Mouse (Mus musculus): Measurements from ENCODE around the gene Tmem45a.
"Not testable (repeated sequence)": the region's sequence is repeated elsewhere in the genome, so short reads cannot be mapped to it uniquely, and the experiment has no call there.

The Tmem45a gene

DNA sequence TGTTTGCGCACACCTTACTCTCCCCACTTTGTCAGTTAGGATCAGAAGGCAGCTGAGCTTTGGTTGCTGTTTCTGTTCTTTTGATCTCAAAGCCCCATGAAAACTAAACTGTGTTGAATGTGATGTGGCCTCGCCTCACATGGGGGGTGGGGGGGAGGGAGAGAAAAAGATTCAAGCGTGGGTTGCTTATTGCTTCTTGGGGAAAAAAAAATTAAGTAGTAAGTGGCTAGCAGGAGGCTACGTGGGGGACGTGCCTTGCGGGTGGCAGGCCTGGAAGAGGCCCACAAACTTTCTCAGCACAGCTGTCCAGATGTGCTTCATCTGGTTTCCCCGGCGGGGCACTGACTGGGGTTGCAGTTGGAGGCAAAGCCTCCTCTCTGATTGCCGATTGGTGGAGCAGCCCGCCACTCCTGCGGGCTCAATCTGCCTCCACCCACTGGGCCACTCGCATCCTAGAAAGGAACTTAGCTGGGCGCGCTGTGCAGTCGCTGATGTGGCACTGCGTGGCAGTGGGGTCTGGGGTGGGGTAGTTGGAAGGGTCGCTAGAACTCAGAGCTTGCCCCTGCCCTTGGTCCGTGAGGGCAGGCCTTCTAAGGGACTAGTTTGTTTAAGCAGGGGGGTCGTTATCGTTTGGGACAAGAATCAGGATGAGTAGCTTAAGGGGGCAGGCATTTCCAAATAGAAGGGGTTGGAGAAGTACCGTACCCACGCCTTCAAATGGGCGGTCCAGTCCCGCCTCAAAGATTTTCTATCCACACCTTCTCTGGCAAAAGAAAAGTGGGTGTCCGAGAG lies at the start of gene Tmem45a:
Gene Tmem45a (minus strand): TSS at position 343 of the 792 bp plus-strand sequence.
- peak; percentile 88 to 94 for DNase-seq

DNA sequence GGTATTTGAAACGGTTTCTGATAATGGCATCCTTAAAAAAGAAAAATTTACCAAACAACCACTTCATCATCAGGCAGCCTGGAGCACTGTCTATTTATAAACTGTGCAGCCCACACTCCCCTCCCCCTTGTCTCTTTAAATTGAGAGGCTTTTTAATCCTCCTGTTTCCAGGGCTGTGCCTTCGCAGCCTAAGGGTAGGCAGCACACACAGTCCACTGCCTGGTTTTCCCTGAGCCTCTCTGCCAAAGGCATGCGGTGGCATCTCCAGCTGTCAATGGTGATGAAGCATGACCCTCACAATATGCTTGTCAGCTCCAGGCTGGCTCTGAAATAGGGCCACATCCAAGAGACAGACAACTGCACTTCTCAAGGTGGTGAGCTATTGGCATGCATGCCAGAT lies 42.1 kb upstream of the Tmem45a start, which contains the start of gene Lnp1:
Gene Lnp1 (minus strand): TSS at position 39 of the 400 bp plus-strand sequence.
- no peak for DNase-seq

DNA sequence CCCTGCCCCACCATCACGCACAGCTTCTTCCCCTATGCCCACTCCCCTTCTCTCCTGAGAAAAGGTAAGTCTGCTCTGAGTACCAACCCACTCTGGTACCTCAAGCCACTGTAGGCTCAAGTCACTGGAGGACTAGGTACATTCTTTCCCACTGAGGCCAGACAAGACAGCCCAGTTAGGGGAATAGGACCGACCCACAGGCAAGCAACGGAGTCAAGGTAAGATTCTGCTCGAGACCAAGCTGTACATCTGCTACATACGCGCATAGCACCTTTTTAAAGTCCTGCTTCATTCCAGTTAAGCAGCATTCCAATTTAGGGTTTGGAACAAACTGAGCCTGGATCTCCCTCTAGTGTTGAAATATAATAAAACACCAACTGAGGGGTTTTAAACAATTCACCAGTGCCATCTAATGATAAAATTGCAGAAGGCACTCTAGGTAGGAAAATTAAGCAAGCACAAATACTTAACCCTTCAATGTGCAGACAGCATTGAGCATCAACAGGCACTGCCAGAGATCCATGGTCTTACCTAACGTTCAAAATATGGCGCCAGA lies 34.2 kb upstream of the Tmem45a start:
- peak in 1 of 2 experiments; percentile 7 for DNase-seq

DNA sequence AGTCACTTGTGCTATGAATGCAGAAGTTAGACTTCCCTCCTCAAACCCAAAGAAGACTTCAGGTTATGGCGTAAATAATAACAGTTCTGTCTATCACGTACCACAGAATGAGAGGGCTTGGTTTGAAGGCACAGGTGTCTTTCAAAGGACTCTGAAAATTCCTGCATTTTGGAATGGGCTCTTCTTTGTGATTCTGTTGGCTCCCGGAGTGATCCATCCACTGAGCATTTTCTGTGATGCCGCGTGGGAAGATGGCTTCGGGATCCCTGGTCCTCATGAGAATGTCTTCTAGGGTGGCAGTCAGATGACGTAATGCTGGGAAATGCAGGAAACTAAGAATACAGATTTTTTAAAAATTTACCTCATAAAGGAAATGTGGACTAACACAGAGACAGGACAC lies 31.3 kb upstream of the Tmem45a start:
- DNase-seq: no peak

DNA sequence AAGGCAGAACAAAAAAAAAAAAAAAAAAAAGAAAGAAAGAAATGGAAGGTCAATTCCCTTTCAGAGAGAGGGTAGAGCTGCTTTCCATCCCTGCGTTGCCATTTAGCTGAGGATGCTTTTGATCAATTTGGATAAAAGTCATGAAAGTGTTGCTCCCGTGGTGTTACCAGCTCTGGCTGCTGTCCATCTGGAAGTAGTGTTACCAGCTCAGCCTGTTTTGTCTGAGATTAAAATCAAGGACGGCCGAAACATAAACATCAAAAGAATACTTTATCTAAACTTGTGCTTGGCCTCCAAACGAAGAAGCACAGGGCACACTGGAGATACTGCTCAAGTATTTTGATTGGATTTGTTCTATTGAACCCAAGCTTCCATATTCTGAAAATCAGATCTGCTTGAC lies 23.0 kb upstream of the Tmem45a start:
- DNase-seq: no peak

DNA sequence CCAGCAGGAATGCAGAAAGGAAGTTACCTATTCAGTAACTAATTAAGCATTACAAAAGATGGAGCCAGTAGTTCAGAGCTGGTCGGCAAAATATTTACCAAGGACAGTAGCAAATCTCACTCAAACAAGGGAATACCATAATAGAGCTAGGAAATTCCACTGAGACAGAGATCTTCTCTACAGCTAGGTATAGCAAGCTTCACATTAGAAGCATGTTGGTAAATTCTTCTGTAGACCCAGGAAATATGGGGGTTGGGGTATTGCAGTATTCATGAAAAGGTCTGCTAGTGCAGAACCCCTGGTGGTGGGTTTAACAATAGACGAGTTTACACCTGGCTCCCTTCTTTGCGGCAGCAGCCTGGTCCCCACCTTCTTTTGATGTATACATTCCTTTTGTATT lies 16.2 kb upstream of the Tmem45a start:
- DNase-seq: not testable (repeated sequence)

DNA sequence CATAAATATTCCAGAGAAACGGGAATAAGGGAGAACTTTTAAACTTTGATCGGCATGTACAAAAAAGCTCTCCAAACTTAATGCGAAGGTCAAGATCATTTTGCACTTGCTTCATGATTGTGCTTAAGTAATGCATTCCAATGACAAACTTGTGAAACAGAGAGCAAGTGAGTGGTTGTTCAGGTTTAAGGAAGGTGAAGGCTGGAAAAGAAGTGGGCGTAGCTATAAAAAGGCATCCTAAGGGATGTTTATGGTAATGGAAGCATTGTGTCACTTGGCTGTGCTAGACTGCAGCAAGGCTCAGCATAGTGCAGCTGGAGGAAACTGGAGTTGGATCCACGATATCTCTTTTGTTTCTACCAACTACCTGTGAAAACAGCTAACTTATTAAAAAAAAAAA lies 5.6 kb upstream of the Tmem45a start:
- DNase-seq: no peak

DNA sequence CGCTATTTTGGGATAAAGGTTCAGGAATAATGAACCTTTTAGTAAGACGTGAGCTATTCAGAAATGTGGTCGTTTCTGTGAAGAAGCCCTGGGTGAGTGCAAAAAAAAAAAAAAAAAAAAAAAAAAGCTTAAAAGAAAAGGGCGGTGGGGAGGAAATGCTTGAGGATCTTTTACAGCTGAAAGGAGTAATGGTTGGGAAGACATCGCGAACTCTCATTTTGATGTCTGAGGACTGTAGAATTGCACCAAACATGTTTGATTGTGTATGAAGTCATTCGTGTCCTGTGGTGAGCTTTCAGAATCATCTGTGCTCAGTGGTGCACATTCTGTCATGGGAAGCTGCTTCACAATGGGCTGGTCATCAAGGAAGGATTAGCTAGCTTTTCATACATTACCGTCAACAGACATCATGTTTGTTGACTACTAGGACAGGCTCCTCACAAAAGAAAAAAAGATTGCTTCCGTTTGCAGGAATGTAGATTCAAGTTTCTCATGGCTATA lies 700 bp upstream of the Tmem45a start:
- no peak for DNase-seq

DNA sequence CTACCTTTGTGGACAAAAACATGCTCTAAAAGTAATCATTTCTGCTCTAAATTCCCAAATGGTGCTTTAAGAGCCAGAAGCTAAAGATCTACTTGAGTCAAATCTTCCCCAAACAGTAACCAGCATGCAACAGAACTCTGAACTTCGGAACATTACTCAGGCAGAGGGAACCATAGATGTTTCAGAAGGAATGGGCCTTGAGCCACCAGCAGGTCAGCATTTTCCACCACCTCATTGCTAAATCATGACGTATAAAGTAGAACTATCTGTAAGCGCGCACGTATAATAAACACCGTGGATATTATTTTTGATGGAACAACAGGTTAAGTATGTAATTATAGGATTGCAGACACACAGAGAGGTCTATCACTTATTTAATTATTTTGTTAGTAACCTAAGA lies 1.2 kb downstream of the Tmem45a start:
- DNase-seq: no peak

DNA sequence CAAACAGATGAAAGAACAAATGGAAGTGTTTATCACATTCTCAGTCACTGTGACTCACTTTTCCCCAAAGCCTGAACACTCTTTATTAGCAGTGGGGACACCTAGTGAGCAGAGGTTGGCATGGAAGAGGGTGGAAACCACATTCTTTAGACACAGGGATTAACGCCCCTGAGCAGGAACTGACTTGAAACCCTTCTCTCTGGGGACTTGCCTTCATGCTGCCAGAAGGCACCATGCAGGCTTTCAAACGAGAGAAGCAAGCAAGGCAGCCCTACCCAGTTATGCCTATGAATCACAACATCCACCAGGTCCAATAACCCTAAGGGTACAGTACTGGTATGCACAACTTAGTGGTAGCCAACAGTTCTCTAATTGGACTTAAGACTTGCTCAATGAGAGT lies 12.6 kb downstream of the Tmem45a start:
- DNase-seq: no peak

DNA sequence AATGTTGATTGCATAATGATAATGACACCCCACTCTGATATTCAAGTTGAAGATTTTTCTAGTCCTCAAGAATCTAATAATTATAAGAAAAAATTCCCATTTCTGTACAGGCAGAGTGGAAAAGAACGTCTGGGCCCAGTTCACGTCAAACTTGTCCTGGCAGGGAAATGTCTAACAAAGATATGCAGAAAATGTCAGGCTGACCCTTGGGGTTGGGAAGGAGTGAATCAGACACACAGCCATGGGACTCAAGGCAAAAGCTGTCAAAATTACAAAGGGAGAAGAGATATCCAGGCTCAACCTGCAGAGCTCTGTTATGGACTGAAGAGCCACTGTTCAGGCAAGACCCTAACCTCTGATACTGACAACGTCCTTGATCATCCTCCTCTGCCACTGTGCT lies 15.5 kb downstream of the Tmem45a start:
- no peak for DNase-seq

DNA sequence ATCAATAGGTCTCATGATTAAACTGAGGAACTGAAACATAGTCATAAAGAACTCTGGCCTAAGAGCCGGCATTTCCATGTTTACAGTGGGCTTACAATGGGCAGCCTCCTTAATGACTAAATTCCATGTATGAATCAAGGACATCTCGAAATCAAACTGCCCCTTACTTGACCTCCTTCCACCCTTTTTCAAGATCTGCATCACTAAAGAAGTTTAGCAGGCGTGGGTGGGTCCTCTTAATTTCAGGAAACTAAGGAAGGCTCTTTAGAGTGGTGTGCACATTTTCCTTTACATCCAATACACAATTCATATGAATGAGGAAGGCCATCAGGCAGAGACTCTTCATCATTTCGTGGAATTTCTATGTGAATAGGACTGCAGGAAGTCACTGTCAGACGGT lies 17.6 kb downstream of the Tmem45a start:
- DNase-seq: no peak

DNA sequence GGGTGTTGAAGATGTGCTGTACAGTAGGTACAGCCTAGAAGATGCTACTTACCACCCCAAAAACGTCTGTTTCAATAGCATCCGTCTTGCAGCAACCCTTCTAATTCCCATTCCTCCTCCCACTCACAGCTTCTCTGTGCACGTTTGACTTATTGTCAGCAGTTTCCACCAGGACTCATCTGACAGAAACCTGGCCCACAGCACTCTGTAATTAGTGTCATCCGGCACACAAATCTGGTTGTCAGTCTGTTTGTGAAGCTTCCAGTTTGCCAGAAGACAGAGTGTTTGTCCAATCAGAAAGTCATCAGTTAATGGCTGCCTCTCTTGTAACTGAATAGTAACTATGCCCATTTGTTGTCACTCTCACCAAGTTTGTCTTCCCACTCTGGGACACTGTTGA lies 18.4 kb downstream of the Tmem45a start:
- no peak for DNase-seq

DNA sequence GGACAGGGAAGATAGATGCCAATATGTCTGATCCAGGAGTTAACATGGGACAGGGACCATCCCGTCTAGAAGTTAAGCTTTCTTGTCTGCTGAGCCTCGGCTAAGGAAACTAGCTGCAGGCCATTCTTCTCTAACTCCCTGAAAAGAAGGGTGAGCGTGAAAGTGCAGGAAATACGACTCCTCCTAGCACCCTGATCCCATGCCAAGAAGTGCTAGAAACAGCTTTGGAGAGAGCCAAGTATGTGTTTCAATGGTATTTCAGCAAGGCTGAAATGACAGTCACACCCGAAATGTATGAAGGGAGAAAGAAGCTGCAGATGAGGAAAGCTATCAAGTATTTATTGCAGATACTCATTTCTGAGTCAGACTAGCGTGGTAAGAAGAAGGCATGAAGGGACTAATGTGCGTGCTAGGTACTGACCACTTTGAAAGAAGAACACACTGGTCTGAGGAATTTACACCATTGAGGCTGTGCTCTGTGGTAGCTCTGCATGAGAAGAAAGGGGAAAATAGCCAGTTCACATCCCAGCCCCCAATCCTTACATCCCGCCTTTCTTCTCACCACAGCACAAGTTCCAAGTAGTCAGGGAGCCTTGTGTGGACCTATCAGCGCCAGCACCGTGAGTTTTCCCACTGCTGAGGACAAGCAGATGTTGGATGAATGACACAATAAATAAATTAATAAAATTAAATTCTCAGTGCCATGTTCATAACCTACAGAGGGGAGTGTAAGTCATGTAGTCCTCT lies 33.0 kb downstream of the Tmem45a start:
- DNase-seq: peak in 1 of 2 experiments; percentile 40

DNA sequence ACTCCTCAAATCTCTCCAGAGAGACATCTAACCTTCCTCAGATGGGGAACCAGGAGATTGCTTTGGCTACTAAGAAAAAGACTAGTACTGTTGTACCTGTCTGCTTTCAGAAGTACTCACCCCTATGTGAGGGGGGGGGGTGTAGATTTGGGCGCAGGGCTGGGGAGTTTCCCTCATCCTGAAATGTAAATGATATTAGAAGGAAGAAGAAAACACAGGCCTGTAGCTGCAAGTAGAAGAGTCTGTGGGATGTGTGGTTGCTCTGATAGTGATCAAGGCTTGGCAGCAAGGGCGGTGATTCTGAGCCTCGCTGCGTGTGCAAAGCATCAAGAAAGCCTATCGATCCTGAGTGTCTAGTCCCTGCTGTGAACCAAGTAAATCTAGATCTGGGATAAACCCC lies 43.0 kb downstream of the Tmem45a start:
- DNase-seq: no peak

DNA sequence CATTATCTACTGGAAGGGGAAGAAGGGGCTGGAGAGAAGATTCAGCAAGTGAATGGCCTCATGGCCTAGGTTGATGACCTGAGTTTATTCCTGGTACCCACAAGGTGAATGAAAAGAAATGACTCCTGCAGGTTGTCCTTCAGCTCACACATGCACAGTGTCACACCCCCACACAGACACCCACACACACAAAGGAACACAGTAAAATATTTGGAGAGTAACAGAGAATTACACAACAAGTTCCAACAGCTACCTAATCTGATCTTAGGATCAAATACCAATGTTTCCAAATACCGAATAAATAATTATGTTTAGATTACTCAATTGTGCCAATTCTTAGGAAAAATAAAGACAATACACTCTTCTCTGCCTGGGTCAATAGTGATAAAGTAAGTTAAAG lies 52.7 kb downstream of the Tmem45a start:
- no peak for DNase-seq

DNA sequence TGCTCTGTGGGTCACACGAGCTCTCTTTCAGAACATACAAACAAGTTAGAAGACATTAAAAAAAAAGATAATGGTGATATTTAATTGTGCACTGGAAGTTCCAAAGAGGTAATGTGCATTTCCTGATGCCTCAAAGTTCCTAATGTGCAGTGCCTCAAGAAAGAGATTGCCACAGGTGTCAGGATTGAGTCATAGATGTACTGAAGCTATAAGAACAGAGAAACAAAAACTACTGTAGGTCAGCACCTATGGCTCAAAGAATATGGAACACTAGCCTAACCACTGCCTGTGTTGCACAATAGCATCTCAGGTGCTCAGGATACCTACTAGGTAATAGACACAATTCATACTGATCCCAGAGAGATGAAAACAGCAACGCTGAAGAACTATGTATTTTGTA lies 54.0 kb downstream of the Tmem45a start:
- DNase-seq: no peak

DNA sequence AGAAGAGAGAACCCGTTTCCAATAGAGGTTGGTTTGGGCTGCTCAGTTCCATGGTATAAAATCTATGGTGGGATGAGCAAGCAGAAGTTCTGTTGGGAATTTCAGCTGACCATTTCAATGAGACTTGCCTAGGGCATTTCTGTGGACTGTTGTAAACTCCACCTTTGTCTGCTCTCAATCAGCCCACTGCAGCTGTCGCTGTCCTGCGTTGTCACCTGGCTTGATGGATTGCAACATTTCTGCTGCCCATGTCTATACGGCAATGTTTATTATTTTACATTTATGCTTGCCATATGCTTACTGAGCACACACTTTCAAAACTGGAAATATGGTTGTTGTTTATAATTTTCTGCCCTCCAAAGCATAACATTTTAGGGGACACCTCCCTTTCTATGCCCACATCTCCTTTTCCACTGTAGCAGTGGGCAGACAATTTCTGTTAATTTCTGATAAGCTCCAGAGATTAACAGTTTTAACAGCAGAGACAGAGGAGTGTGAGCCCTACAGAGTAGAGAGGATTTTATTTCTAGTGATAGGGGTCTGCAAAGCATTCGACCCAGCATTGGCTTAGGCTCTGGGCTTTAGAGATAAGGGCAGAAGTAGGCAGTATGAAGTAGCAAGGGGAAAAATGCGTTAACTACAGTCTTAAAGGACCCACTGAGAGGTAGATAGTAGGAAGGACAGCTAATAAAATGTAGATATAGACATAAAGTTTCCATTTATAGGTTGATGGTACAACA lies 84.4 kb downstream of the Tmem45a start:
- no peak for DNase-seq

DNA sequence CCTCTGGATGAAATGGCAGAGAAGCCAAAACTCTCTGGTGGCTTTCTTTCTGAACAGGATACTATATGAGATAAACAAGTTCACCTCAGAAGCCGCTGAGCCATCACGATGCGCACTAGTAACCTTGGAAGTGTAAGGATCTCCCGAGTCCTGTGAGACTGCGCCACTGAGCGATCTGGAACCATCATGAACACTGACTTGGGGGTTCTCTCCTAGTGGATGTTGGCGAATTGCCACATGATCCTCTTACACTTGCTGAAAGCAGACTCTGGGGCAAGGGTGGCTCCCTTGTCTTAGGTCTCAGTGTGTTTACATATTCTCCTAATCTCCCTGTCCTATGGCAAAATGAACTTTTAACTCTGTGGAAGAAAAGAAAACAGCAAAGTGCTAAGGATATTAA lies 85.0 kb downstream of the Tmem45a start:
- no peak for DNase-seq

DNA sequence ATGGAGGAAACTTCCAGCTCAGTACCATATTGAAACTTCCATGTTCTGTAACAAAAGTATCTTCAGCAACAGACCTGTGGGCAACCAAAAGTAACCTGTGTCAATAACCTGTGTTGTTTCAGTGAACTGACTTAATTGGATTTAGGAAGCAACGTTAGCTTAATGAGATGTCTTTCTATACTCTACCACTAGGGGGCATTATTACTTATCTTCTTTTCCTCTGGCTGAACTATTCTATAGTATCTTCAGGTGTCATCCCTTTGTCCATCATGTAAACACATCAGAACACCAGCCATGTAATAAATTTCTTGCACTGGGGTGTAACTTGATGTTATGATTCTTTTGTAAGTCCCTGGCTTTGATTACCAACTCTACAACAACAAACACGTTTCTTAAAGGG lies 85.5 kb downstream of the Tmem45a start:
- DNase-seq: no peak

DNA sequence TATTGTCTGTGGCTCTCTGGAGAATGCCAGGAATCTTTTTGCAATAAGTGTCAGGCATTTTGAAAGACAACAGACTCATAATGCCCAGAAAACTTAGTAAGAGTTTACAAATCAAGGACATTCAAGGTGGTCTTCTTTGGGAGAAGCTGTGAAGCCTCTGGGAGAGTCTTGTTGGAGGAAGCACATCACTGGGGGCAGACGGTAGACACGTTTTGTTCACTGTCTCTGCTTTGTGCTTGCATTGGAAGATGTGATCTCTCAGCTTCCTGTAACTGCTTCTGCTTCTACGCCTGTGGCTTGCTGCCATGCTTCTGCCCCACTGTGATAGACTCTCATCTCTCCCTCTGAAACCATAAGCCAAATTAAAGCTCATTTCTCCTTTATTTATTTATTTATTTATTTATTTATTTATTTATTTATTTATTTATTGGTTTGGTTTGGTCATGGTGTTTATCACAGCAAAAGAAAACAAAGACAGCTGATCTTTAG lies 86.4 kb downstream of the Tmem45a start:
- no peak for DNase-seq

DNA sequence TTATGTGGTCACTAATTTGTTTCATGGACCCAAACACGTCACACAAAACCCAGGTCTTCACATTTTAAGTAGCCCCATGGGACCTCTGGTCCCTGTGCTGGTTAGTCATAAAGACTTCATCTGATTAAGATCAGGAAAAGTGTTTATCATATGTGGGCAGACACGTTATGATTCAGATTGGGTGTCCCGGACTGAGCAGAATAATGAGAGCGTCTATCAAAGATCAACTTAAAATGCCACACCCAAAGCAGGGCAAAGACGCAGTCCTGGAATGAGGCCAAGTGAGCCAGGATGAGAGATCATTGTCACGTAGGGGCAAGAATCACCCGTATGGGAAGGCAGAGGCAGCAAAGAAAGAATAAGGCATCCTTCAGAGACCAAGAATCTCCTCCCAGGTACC lies 87.1 kb downstream of the Tmem45a start:
- DNase-seq: no peak
